Mouse (Mus musculus) neural tube, embryonic 13.5 days (tissue): Measurements from ENCODE around the gene Psen1. TPM values are rescaled to one million over a fixed set of nuclear protein-coding genes. Genes with fewer than 3 reads are reported as not detected.
A peak's percentile ranks its signal among the peaks of the same experiment; 100 is the strongest.

Experiments used
- ATAC-seq: fragments of 200-750 bp; cut with Nextera tagmentation; 2 replicates; pipeline ENCODE4 v1.8.0; 2017; ENCODE audit warnings: low read depth, mild to moderate bottlenecking, moderate TSS enrichment, moderate library complexity
- H3K27ac ChIP-seq: fragments of 300-500 bp; sonication (generic); replicated peaks from 2 replicates; pipeline ENCODE4 v1.5.1; 2015; ENCODE audit warnings: moderate library complexity, mild to moderate bottlenecking, inconsistent platforms
- H3K27me3 ChIP-seq: fragments of 300-500 bp; sonication (generic); 2 replicates; pipeline ENCODE4 v1.6.1; 2015; ENCODE audit warnings: mild to moderate bottlenecking, inconsistent platforms
- H3K36me3 ChIP-seq: fragments of 300-500 bp; sonication (generic); 2 replicates; pipeline ENCODE4 v1.6.1; 2015; ENCODE audit warnings: mild to moderate bottlenecking, inconsistent platforms
- H3K4me1 ChIP-seq: fragments of 300-500 bp; sonication (generic); replicated peaks from 2 replicates; pipeline ENCODE4 v1.6.1; 2015; ENCODE audit warnings: inconsistent platforms
- H3K4me2 ChIP-seq: fragments of 300-500 bp; sonication (generic); 2 replicates; pipeline ENCODE4 v1.6.1; 2015; ENCODE audit warnings: inconsistent platforms, mild to moderate bottlenecking, moderate library complexity
- H3K4me3 ChIP-seq: fragments of 300-500 bp; sonication (generic); 2 replicates; pipeline ENCODE4 v1.5.1; 2015; ENCODE audit warnings: mild to moderate bottlenecking, inconsistent platforms
- H3K9ac ChIP-seq: fragments of 300-500 bp; sonication (generic); 2 replicates; pipeline ENCODE4 v1.6.1; 2015; ENCODE audit warnings: moderate library complexity, mild to moderate bottlenecking, inconsistent platforms
- H3K9me3 ChIP-seq: fragments of 300-500 bp; sonication (generic); 2 replicates; pipeline ENCODE4 v1.6.1; 2016; ENCODE audit warnings: inconsistent platforms
- WGBS: fragments of 180-500 bp; shearing (Covaris S2); methylation state at CpG from one replicate; pipeline ENCODE4 v1.1.7; 2015; 5-methylcytosine and 5-hydroxymethylcytosine counted together
- polyA plus RNA-seq: library from polyadenylated mRNA; unstranded; fragments of >200 nt; fragmentation: Nextera tagmentation; extraction: Ambion mirVana; gene quantifications from 2 replicates; pipeline ENCODE4 v1.2.1, GENCODE M21; 2015

Psen1 gene
- polyA plus RNA-seq, 1 experiment from 2014 or later = 70.0 TPM

- 95% methylated on average over 10 of the region's 10 CpGs for WGBS
- no peak for ATAC-seq
- Histone ChIP-seq H3K4me2 (no peak overlapping the region), H3K27me3 (no peaks in the 10 kb centered on the region), H3K27ac (no peak overlapping the region), H3K4me3 (no peak overlapping the region), H3K4me1 (no peaks in the 10 kb centered on the region), H3K9ac (no peak overlapping the region), H3K36me3 (peaks cover 87% of the 10 kb centered on the region), H3K9me3 (no peaks in the 10 kb centered on the region)
Observed at GRCm38 (mm10) chr12:83734047-83734446, 46.1 kb downstream of the Psen1 start.

DNA sequence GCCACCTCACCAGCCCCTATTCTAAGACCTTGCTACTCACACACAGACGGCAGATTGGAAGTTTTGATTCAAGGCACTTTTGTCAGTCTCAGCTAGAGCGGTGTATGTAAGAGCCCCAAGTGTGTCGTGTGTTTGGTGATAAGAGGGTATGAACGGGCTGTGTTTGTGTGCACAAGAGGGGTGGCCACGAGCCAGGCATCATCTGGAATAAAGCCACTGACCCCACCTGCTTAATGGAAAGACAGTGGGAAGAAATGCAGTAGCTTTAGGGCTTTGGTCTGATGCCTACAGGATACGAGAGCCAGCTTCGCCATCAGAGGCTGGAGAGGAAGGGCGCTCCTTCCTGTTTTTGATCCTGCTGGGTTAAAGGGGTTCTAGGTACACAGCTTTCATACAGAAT is 48.3 kb downstream of the Psen1 start:
- Histone ChIP-seq H3K9ac (no peak overlapping the region), H3K36me3 (peaks cover 75% of the 10 kb centered on the region), H3K4me2 (no peak overlapping the region), H3K4me3 (no peak overlapping the region), H3K4me1 (no peaks in the 10 kb centered on the region), H3K27ac (no peak overlapping the region), H3K27me3 (no peaks in the 10 kb centered on the region), H3K9me3 (no peaks in the 10 kb centered on the region)
- no peak for ATAC-seq
- WGBS = 76% methylated on average over 8 of the region's 8 CpGs

GRCm38 (mm10) chr12:83738651-83739050 is 50.7 kb downstream of the Psen1 start:
- H3K9me3 ChIP-seq = no peaks in the 10 kb centered on the region
- H3K27ac ChIP-seq = no peak overlapping the region
- no peak overlapping the region for H3K4me3 ChIP-seq
- whole genome bisulfite sequencing = 86% methylated on average over 1 of the region's 1 CpGs
- H3K4me1 ChIP-seq = no peaks in the 10 kb centered on the region
- no peak overlapping the region for H3K9ac ChIP-seq
- H3K4me2 ChIP-seq = no peak overlapping the region
- ATAC-seq = no peak
- H3K36me3 ChIP-seq = peaks cover 51% of the 10 kb centered on the region
- H3K27me3 ChIP-seq = no peaks in the 10 kb centered on the region

DNA sequence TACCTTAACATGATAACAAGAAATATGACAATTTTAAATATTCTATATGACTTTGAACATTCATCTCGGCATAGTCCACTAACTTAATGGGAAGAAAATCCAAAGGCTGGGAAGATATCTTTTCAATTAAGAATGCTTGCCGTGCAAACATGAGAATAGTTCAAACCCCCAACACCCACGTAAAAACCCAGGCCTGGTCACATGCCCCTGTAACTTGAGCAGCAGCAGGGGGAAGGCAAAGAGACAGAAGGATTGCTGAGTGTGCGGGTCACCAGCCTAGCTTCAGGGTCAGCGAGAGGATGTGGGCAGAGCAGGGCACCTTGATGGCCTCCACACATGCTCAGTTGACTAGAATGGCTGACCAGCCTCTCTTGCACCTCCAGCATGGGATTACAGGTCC is 53.8 kb downstream of the Psen1 start:
- WGBS = 79% methylated on average over 5 of the region's 5 CpGs
- ATAC-seq = no peak
- H3K27me3 ChIP-seq = no peaks in the 10 kb centered on the region
- no peaks in the 10 kb centered on the region for H3K9me3 ChIP-seq
- peaks cover 21% of the 10 kb centered on the region for H3K36me3 ChIP-seq
- no peak overlapping the region for H3K4me2 ChIP-seq
- peaks cover 11% of the 10 kb centered on the region; the same call in 1 of the 2 replicates for H3K4me1 ChIP-seq
- H3K4me3 ChIP-seq = no peak overlapping the region
- no peak overlapping the region for H3K9ac ChIP-seq
- no peak overlapping the region for H3K27ac ChIP-seq

DNA sequence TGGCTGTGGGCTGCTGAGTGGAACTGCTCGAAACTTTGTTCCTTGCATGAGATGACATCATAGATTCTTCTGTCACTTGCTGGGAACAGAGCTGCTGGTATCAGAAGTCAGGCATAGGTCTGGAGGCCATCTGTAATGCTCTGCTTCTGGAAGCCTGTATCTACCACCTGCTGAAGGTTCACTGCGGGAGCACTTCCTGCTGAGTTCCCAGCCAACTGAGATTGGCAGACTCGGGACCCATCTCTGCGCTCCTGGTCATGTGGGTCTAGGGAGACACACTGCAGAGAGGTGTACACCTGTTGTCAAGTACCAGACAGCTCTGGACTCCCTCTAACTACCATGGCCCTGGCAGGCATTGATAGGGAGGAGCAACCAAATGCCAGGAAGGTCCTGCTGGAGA is 54.9 kb downstream of the Psen1 start:
- Histone ChIP-seq H3K4me1 (peaks cover 11% of the 10 kb centered on the region; the same call in 1 of the 2 replicates), H3K4me2 (no peak overlapping the region), H3K9ac (no peak overlapping the region), H3K4me3 (no peak overlapping the region), H3K27ac (no peak overlapping the region), H3K9me3 (no peaks in the 10 kb centered on the region), H3K36me3 (peaks cover 12% of the 10 kb centered on the region; the same call in 1 of the 2 replicates), H3K27me3 (no peaks in the 10 kb centered on the region)
- ATAC-seq = no peak
- WGBS = 90% methylated on average over 4 of the region's 4 CpGs

GRCm38 (mm10) chr12:83743712-83744111 is 55.8 kb downstream of the Psen1 start:
- no peak for ATAC-seq
- Histone ChIP-seq H3K4me1 (peaks cover 11% of the 10 kb centered on the region; the same call in 1 of the 2 replicates), H3K4me3 (no peak overlapping the region), H3K27me3 (no peaks in the 10 kb centered on the region), H3K4me2 (no peak overlapping the region), H3K9me3 (no peaks in the 10 kb centered on the region), H3K27ac (peak overlapping the region; percentile 38; the same call in 1 of the 2 replicates), H3K36me3 (peaks cover 10% of the 10 kb centered on the region; the same call in 1 of the 2 replicates), H3K9ac (no peak overlapping the region)
- 84% methylated on average over 3 of the region's 3 CpGs for WGBS

DNA sequence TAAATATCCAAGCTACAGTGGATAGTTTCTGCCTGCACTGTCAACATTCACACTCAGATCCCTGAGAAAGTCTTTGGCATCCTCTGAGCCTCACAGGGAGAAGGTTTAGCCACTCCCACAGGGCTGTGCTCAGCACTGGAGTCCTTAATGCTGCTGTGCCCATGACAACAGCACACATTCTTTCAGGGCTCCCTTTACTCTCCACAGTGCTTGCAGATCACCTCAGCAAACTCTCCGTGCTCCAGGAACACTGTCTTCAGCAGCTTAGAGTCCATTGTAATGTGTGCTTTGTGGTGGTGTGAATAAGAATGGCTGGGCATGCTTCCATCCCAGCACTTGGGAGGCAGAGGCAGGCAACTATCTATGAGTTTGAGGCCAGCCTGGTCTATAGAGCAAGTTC is 61.2 kb downstream of the Psen1 start:
- Histone ChIP-seq H3K27ac (no peak overlapping the region), H3K4me1 (peaks cover 10% of the 10 kb centered on the region; the same call in 1 of the 2 replicates), H3K9ac (no peak overlapping the region), H3K9me3 (no peaks in the 10 kb centered on the region), H3K4me2 (no peak overlapping the region), H3K27me3 (no peaks in the 10 kb centered on the region), H3K4me3 (no peak overlapping the region), H3K36me3 (no peaks in the 10 kb centered on the region)
- WGBS = 51% methylated on average over 1 of the region's 1 CpGs
- no peak for ATAC-seq

DNA sequence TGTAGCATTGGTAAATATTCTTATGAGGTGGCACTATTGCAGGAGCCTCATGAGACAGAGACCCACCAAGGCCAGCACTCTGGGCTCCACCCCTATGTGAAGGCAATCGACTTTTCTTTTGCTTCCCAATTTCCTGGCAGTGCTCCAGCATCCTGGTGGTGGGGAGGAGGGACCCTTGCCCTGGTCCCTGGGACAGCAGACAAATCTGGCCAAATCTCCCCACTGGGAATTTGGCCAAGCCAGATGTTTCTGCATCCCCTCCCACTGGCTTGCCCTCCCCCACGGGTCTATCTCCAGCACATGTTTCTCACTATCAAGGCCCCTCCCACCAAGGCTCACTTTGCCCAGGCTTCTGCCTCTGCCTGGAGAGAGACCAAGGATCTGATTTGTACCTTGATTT is 64.5 kb downstream of the Psen1 start:
- Histone ChIP-seq H3K27ac (no peak overlapping the region), H3K4me2 (no peak overlapping the region), H3K27me3 (no peaks in the 10 kb centered on the region), H3K9ac (no peak overlapping the region), H3K4me1 (0 out of 2 replicates have a peak, but pooled peaks cover 4% of the 10 kb centered on the region), H3K4me3 (no peak overlapping the region), H3K9me3 (no peaks in the 10 kb centered on the region), H3K36me3 (no peaks in the 10 kb centered on the region)
- WGBS = 45% methylated on average over 2 of the region's 2 CpGs
- ATAC-seq = no peak

GRCm38 (mm10) chr12:83758735-83759134 is 70.8 kb downstream of the Psen1 start:
- Histone ChIP-seq H3K9me3 (no peaks in the 10 kb centered on the region), H3K4me2 (no peak overlapping the region), H3K4me1 (peaks cover 13% of the 10 kb centered on the region), H3K9ac (no peak overlapping the region), H3K27me3 (no peaks in the 10 kb centered on the region), H3K4me3 (no peak overlapping the region), H3K36me3 (no peaks in the 10 kb centered on the region), H3K27ac (no peak overlapping the region)
- no peak for ATAC-seq
- 70% methylated on average over 10 of the region's 10 CpGs for WGBS

DNA sequence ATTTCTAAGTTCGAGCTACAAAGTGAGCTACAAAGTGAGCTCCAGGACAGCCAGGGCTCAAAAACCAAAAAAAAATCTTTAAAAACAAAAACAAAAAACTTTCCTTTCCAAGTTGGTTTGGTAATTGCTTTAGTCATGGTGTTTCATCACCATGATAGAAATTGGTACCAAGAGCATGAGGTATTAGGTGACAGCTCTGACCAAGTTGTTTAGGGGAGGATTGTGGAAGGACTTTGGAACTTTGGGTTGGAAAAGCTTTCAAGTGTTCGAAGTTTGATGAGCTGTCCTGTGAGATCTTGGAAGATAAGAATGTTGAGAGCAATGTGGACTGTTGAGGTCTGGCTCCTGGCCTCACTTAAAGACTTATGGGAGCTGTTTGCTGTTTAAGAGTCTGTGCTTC is 72.2 kb downstream of the Psen1 start:
- Histone ChIP-seq H3K36me3 (no peaks in the 10 kb centered on the region), H3K4me1 (peaks cover 22% of the 10 kb centered on the region), H3K4me2 (no peak overlapping the region), H3K9ac (no peak overlapping the region), H3K9me3 (no peaks in the 10 kb centered on the region), H3K4me3 (no peak overlapping the region), H3K27ac (no peak overlapping the region), H3K27me3 (peaks cover 10% of the 10 kb centered on the region; the same call in 1 of the 2 replicates)
- WGBS = 89% methylated on average over 2 of the region's 2 CpGs
- ATAC-seq = no peak

DNA sequence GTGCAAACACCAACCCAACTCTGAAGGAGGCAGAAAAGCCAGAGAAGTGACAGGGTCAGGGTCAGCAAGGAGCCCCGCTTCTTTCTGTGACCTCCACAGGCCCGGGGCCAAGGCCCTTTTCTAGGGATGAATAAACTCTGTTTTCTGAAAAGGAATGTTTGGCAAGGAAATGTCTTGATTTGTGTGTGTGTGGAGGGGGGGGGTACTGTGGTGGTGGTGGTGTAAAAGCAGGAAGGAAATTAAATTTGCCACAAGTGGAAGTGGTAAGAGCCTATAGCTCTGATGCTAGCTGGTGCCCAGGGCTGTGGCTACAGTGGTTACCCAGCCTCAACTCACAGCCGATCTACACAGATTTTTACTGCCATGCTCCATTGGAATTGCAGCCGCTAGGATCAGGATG is 74.8 kb downstream of the Psen1 start:
- WGBS = 18% methylated on average over 4 of the region's 4 CpGs
- H3K9me3 ChIP-seq = no peaks in the 10 kb centered on the region
- ATAC-seq = no peak
- peaks cover 10% of the 10 kb centered on the region; the same call in 1 of the 2 replicates for H3K27me3 ChIP-seq
- H3K9ac ChIP-seq = no peak overlapping the region
- peaks cover 22% of the 10 kb centered on the region for H3K4me1 ChIP-seq
- H3K36me3 ChIP-seq = no peaks in the 10 kb centered on the region
- no peak overlapping the region for H3K4me2 ChIP-seq
- no peak overlapping the region for H3K27ac ChIP-seq
- H3K4me3 ChIP-seq = no peak overlapping the region

DNA sequence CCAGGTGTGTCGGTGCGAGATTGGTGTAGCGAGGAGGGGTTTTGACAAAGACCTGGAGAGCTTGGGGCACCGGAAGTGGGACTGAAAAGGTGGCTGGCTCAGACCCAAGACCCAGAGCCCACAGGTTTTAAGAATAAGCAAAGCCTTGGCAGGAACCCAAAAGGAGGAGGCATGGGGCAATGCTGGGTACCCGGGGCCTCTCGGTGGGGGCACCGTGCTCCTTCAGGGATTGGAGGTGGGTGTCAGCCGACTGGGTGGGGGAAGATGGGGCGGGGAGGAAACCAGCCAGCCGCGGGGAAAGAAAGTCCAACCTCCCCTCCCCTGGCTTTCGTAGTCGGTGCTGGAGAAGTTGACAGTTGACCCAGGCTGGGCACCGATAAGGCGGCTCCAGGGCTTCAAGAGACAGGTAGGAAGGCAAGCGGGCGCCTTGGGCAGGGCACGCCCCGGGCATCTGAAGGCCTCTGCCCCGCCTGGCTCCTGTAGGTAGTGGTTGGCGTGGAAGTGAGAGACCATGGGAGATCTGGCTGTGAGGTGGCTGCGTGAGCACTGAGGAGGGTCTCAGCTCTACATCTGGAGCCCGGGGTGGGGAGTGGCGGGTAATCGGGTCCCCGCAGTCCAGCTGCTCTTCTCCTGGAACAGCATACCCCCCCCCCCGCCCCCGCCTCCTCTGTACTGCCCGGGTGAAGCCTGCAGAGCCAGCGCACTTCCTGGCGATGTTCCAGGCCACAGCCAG is 75.5 kb downstream of the Psen1 start, which contains the start of gene Papln:
Papln (plus strand) TSS at position 324 of the 733 bp plus-strand sequence.
- Histone ChIP-seq H3K9ac (peak within 1 kb of the TSS; percentile 57), H3K27ac (no peak within 1 kb of the TSS), H3K4me2 (peak within 1 kb of the TSS; percentile 59), H3K36me3 (no peaks in the 10 kb centered on the region), H3K4me1 (peaks cover 22% of the 10 kb centered on the region), H3K27me3 (peaks cover 10% of the 10 kb centered on the region; the same call in 1 of the 2 replicates), H3K4me3 (peak within 1 kb of the TSS; percentile 29), H3K9me3 (no peaks in the 10 kb centered on the region)
- ATAC-seq = peak; percentile 45
- 16% methylated on average over 29 of the region's 31 CpGs for WGBS

GRCm38 (mm10) chr12:83764044-83764365 is 76.1 kb downstream of the Psen1 start:
- Histone ChIP-seq H3K9me3 (no peaks in the 10 kb centered on the region), H3K4me3 (peak overlapping the region; percentile 29), H3K36me3 (no peaks in the 10 kb centered on the region), H3K9ac (peak overlapping the region; percentile 57), H3K4me2 (peak overlapping the region; percentile 59), H3K27me3 (peaks cover 10% of the 10 kb centered on the region; the same call in 1 of the 2 replicates), H3K4me1 (peaks cover 27% of the 10 kb centered on the region), H3K27ac (no peak overlapping the region)
- peak; percentile 20; the same call in 1 of the 2 replicates for ATAC-seq
- 7% methylated on average over 14 of the region's 14 CpGs for WGBS
